Mouse (Mus musculus): ENCODE data around the gene Hhipl2. TPM values are rescaled to one million over a fixed set of nuclear protein-coding genes. Genes with fewer than 3 reads are reported as not detected.

The Hhipl2 gene
- polyA plus RNA-seq (2017; shearing (Covaris generic)), result under 1 TPM in 1 of 2 experiments, not detected in 1; 0.15 TPM

DNA sequence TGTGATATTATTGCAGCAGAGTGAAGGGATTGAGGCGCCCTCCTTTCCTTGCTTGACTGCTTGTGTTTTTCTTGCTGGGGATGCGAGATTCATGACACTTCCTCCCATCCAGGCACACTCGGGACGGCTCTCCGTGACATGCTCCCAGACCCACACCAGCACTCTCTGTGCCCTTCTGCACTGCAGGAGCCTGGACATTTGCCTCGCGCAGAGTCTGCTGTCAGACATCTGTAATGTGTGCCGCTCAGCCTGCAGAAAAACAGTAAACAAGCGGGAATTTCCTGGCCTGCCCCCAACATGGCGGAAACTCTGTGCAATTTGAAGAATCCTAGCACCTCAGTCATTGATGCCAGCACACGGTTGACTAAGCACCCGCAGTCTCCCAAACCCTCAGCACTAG is at the start of gene Hhipl2:
Gene Hhipl2 (plus strand): TSS at position 343 of the 400 bp plus-strand sequence.

DNA sequence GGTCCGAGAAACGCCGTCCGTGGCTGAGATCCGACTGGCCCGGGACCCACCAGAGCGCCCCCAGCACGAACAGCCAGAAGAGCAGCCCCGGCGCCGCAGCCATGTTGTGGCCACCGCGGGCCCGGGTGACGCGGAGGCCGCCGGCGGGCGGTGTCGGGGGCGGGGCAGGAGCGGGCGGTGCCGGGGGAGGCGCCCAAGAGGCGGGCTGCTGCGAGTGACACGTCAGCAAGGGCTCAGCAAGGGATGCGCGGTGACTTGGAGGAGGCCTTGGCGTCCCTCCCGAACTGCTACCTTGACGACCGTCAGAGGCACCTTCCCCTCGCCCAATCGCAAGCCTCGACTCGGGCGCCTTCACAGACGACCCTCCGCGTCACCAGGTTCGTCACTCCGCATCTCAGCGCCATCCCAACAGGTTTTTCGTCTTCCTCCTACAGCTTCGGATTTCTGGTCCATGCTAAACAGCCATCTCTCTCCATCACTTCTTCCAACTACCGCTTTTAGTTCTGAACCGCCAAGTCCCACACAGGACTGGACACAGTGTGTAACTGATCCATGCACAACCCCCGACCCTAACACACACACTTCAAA is 48.5 kb upstream of the Hhipl2 start, which contains the start of gene Mia3:
Gene Mia3 (minus strand): TSS at position 127 of the 588 bp plus-strand sequence.

DNA sequence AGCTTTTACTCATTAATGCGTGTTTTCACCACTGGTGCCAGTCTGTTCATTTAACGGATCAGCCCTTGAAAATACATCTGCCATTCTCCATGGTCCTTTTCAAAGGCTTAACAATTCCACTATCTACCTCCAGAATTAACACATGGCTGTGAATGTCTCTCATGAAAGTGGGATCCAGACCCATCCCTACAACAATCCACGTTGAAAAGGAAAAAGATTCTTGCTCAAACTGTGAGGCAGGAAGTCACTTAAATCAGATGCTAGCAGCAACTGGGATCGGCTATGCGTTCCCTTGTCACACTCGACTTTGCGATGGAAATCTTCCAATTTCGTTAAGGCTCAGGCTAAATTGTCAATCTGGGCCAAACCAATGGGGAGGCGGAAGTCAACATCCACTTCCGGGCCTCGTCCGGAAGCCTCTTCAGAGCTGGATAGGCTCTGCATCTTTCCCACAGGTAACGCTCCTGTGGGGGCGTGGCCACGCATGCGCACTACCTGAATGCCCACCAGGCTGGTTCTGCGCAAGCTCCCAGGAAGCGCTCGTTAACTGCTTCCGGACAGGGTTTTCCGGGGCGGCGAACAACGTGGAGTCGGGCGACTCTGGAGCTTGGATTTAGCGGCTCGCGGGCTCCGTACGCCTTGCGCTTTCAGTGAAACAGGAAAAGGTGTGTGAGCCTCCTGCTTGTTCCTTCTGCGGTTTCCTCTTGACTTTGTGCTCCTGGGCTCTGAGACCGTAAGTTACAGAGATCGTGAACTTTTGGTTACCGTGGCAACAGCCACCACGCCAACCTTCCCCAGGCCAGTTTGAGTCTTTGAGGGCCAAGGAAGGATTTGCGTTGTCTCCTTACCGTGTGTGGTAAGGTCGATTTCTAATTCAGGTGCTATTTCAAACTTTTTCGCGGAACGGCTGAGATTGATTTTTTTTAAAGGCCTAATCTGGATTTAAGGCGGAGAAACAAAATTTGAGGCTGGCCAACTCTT is 29.3 kb upstream of the Hhipl2 start, which contains the start of gene Taf1a:
Gene Taf1a (plus strand): TSS at position 556 of the 981 bp plus-strand sequence.

Other genes with a start within 250 kb of the Hhipl2 start
- 10 to 100 TPM; 16.5 to 25.1 TPM for gene Disp1, start 196.7 kb upstream of the Hhipl2 start, polyA plus RNA-seq (2017; shearing (Covaris generic))
- 10 to 100 TPM; 22.2 to 36.6 TPM for gene Aida, start 121.6 kb upstream of the Hhipl2 start, polyA plus RNA-seq (2017; shearing (Covaris generic))
- 10 to 100 TPM; 56.4 to 66.3 TPM for gene Brox, start 120.9 kb upstream of the Hhipl2 start, polyA plus RNA-seq (2017; shearing (Covaris generic))
- 100 to 1,000 TPM; 123 to 134 TPM for gene Mia3, start 48.7 kb upstream of the Hhipl2 start, polyA plus RNA-seq (2017; shearing (Covaris generic))
- gene Taf1a, start 29.2 kb upstream of the Hhipl2 start, polyA plus RNA-seq (2017; shearing (Covaris generic)), result 10 to 100 TPM; 14.0 to 21.6 TPM